Mouse (Mus musculus): ENCODE data around the gene Gramd1a. TPM values are rescaled to one million over a fixed set of nuclear protein-coding genes. Genes with fewer than 3 reads are reported as not detected.

Gene Gramd1a
- polyA plus RNA-seq, 2 experiments from 2014 or later, result 83.7 to 103 TPM

DNA sequence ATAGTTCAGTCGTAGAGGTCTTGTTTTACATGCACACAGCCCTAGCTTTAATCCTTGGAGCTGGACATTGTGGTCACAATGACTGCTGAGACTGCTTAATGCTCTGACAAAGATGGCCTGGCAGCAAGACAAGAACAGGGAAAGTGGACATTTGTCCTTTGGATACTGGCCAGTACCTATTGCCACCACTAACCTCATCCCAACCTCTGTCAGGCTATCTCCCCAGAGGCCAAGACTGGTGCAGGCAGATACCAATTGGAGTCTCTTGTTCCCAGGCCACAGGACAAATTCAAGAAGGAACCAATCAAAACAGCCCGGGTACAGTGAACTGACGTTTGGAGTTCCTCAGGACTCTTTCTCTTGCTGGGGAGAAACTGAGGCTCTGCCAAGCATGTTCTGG lies 67.5 kb downstream of the Gramd1a start:
- no peak for ATAC-seq

DNA sequence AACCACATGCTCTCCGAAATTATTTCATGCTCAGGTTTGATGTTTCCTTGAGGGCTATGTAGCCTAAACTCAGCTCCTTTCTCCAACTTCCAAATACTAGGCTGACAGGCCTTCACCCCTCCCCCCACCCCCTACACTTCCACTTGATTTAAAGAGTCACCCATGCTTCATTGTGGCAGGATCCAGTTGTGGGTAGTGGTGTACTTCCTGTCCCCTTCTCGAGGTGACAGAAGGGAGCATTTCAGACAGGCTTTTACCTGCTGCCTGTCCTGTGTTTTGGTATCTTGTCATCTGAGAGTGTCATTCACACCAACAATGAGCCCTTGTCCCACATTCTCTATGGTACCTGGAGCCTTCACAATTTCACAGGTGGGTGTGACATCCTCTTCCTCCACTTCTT lies 68.4 kb downstream of the Gramd1a start:
- ATAC-seq, result peak; percentile 57

DNA sequence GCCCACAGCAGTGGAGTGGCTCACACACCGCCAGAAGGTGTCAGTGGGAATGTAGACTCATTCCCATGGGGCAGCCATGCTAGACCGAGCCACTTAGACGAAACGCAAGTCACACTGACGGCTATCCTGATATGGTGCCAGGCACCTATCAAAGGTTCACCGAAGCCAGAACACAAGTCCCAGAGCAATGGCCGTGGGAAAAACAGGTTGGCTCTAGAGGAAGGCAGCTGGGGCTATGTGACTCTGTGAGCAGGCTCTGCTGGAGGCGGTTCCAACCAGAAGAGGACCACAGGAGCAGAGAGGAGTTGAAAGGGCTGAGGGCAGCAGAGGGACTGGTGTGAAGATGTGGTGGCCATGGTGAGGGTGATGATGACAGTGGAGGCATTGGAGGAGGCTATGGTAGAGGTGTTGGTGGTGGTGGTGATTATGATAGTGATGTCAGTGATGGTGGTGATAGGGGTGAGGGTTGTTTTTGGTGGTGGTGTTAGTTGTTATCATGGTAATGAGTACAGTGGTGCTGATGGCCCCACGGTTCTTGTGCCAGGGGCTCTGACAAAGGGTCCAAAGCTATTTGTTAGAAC lies 69.4 kb downstream of the Gramd1a start:
- ATAC-seq, result no peak

DNA sequence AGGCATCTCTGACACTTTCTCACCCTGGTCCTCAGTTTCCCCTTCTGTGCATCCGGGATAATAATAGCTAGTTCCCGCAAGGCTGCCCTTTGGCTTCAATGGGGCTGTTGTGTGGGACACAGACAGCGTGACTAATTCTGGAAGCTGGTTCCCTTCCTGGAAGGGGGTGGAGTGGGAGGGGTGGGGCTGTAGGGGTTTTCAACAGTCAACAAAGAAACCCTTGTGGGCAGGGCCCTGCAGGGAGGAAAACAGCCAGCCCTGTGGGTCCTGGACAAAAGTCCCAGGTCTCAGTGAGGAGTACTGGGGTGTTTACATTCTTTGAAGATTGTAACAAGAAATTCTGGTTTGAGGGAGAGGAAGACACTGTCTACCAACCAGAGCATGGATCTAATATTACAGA lies 70.5 kb downstream of the Gramd1a start:
- ATAC-seq, result no peak

DNA sequence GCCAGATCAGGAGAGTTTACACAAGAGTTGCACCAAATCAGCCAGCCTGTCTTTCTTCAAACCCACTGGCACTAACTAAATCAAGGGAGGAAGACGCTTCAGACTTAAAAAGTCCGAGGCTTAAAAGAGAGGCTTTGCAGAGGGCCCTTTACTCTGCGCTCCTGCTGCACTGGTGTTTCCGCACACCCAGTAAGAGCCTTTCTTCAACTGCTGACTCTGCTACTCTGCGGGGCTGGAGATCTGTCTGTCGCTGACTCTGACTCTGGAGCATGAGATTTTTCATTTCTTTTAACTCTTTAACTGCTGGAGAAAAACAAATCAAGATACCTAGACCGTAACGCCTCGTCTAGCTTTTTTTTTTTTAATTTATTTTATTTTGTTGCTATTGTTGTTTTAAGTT lies 71.6 kb downstream of the Gramd1a start:
- peak; percentile 32 for ATAC-seq

DNA sequence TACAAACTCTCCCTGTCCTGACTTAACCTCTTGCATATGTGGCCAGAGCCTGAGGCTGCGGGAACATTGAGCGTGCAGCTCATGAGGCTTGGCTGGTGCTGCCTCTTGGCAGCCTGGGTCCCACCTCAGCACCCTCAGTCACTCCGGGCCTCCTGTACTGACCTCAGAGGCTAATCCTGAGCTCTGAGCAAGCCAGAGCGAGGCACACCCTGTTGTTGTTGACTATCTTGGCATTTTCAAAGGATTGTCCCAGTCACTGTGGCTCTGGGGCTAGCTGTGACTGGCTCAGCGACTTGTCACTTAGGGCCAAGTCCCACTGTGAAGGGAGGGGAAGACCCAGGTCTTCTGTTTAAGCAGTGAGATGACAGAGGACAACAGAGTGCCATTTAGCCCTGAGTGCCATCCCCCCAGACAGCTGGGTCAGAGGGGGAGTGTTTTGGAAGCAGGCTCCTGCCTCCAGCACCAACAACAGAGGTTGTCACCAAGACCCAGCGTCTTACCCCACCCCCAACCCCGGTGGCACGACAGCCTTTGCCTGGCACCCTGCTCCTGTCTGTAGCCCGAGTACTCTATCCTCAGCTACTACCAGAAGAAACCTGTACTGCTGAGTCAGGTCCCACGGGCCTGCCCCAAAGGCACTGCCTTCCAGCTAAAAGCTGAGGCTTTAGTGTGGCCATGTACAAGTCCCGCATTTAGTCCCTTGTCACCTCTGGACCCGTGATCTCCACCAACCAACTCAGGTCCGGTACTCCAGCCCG lies 72.7 kb downstream of the Gramd1a start:
- ATAC-seq, result no peak

DNA sequence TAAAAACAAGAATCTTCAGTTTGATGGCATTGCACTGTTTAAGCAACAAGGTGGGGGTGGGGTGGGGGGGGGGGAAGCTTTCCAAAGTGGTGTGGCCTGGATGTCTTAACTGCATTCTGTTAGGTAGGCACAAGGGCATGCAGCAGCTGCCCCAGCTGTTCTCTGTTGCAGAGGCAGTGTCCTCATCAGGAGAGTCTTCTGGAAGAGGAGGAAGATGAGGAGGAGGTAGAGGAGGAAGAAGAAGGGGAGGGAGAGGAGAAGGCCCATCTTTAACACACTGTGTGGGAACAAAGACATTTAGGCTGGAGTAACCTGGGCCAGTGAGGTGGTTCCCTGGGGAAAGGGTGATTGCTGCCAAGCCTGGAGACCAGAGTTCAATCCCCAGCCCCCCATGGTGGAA lies 73.6 kb downstream of the Gramd1a start:
- ATAC-seq, result no peak

DNA sequence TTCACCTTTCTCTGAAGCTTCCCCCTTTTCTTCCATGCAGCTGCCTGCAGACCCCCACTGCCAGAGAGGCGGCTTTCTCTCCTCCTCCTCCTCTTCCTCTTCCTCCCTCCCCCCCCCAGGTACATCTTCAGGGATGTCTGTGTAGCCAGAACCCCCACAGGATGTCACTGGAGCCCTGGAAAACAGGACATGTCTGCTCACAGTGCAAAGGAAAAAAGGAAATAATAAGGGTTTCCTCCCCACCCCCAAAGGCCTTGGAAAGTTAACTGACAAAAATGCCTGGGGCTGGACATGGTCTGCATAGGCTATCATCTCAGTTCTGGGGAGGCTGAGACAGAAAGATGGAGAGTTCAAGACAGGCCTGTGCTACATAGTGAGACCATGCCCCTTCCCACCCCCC lies 74.6 kb downstream of the Gramd1a start:
- no peak for ATAC-seq

DNA sequence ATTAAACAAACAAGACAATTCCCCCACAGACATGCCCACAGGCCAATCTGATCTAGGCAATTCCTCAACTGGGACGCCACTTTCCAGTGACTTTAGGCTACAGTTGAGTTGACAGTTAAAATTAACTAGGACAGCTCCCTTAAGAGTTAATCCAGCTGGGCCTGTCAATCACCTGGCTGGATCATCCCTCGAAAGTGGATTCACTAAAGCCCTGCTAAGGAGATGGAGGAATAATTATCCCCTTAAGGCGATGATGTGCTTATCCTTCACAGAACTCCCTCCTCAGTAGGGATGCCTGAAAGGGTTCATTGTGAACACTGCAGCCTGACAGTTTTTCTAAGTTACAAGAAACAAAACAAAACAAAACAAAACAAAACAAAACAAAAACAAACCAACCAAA lies 75.1 kb downstream of the Gramd1a start:
- ATAC-seq, result no peak

Other genes starting within 250 kb of the Gramd1a start
- gene Mag, start 241.0 kb downstream of the Gramd1a start, polyA plus RNA-seq (2017; shearing (Covaris generic)), result not detected
- gene Hamp2, start 231.2 kb downstream of the Gramd1a start, polyA plus RNA-seq (2017; shearing (Covaris generic)), result not detected
- not detected for gene Hamp, start 211.9 kb downstream of the Gramd1a start, polyA plus RNA-seq (2017; shearing (Covaris generic))
- gene Usf2, start 199.1 kb downstream of the Gramd1a start, polyA plus RNA-seq (2017; shearing (Covaris generic)), result 10 to 100 TPM; 11.0 to 16.0 TPM
- gene Lsr, start 182.4 kb downstream of the Gramd1a start, polyA plus RNA-seq (2017; shearing (Covaris generic)), result 1 to 10 TPM; 1.8 to 2.6 TPM
- 1 to 10 TPM; 1.2 to 1.5 TPM for gene Fam187b, start 182.1 kb downstream of the Gramd1a start, polyA plus RNA-seq (2017; shearing (Covaris generic))
- 1,000 to 10,000 TPM; 1,918 to 1,991 TPM for gene Fxyd5, start 113.4 kb downstream of the Gramd1a start, polyA plus RNA-seq (2017; shearing (Covaris generic))
- not detected for gene Fxyd7, start 104.4 kb downstream of the Gramd1a start, polyA plus RNA-seq (2017; shearing (Covaris generic))
- not detected for gene Fxyd1, start 98.7 kb downstream of the Gramd1a start, polyA plus RNA-seq (2017; shearing (Covaris generic))
- not detected for gene Lgi4, start 96.6 kb downstream of the Gramd1a start, polyA plus RNA-seq (2017; shearing (Covaris generic))
- gene Fxyd3, start 79.2 kb downstream of the Gramd1a start, polyA plus RNA-seq (2017; shearing (Covaris generic)), result under 1 TPM in 1 of 2 experiments, not detected in 1; 0.27 TPM
- gene Hpn, start 40.6 kb downstream of the Gramd1a start, polyA plus RNA-seq (2017; shearing (Covaris generic)), result 10 to 100 TPM in 1 of 2 experiments, 1 to 10 TPM in 1; 6.0 to 12.2 TPM
- gene Scn1b, start 28.9 kb downstream of the Gramd1a start, polyA plus RNA-seq (2017; shearing (Covaris generic)), result not detected
- gene Scgb2b2, start 134.6 kb upstream of the Gramd1a start, polyA plus RNA-seq (2017; shearing (Covaris generic)), result not detected
- not detected for gene Scgb1b2, start 135.9 kb upstream of the Gramd1a start, polyA plus RNA-seq (2017; shearing (Covaris generic))
- not detected for gene Scgb2b3, start 206.2 kb upstream of the Gramd1a start, polyA plus RNA-seq (2017; shearing (Covaris generic))
- gene Scgb1b3, start 219.7 kb upstream of the Gramd1a start, polyA plus RNA-seq (2017; shearing (Covaris generic)), result not detected